19 mouse cellular contexts compared by ENCODE assay signal in genomic region chr10:24133132-24133531, GRCm38 (mm10). TPM values are rescaled to one million over a fixed set of nuclear protein-coding genes. Genes with fewer than 3 reads are reported as not detected.
DNase-seq lines count a peak whose midpoint lies in the region; ATAC-seq and TF ChIP-seq lines count a peak whose summit lies in the region.
"Had no signal": no experiment of that assay in that cellular context is flagged by ENCODE, and none has a peak within 500 bp of the region (broad histone marks: within the 10 kb centered on the region; RNA-seq: fewer than 3 reads in every experiment).

No protein-coding gene starts in this region.

- ATAC-seq in liver, embryonic 12.5 days: no peak
- peak; percentile 56; the same call in 1 of the 2 replicates for ATAC-seq in liver, embryonic 15.5 days (ENCODE audit: insufficient read depth)
- ATAC-seq in midbrain, embryonic 14.5 days (ENCODE audit: low FRiP score, low TSS enrichment): no peak
- ATAC-seq: CD4-positive, CD25-positive, alpha-beta regulatory T cell, adult 4 months had no signal

- H3K27ac ChIP-seq in liver, embryonic 12.5 days: 0 out of 2 replicates have a peak overlapping the region, but pooled peaks have one; percentile 16
- peak overlapping the region; percentile 95 for H3K27ac ChIP-seq in MEL (ENCODE audit: control insufficient read depth, low read depth, low read length)
- no peak overlapping the region for H3K27ac ChIP-seq in liver, embryonic 15.5 days (replicated peaks)
- peak overlapping the region; percentile 35 for H3K27ac ChIP-seq in small intestine, adult 2 months (ENCODE audit: insufficient read depth, low read depth, low read length)
- no peak overlapping the region for H3K27ac ChIP-seq in midbrain, embryonic 14.5 days (replicated peaks; ENCODE audit: low read depth, low read length)
- H3K27ac ChIP-seq: hindbrain, embryonic 15.5 days; midbrain, embryonic 12.5 days had no signal

- no peak for TF ChIP-seq RAD21 in MEL (IDR thresholded peaks at IDR 0.05; ENCODE audit: low read depth, low read length)

- DNase-seq in liver: no peak
- DNase-seq in MEL (ENCODE audit: low read depth, low spot score): peak; percentile 91
- DNase-seq in thymus, postnatal 14 days: no peak
- DNase-seq in left cerebral cortex, adult 9 months (ENCODE audit: low spot score in 2 of 2): no peak
- no peak for DNase-seq in midbrain, embryonic 14.5 days
- DNase-seq: cerebellum, adult 9-10 months had no signal

- peak in 1 of 2 experiments; percentile 59; a peak in 2 of 4 replicates for TF ChIP-seq EP300 in MEL (IDR thresholded peaks at IDR 0.05; ENCODE audit: low read depth in 1 of 2, low read length in 2 of 2)

- H3K36me3 ChIP-seq in liver, embryonic 12.5 days: no peaks in the 10 kb centered on the region
- peaks cover 0 to 23% of the 10 kb centered on the region in 2 experiments; a peak in 2 of 4 replicates for H3K36me3 ChIP-seq in MEL (ENCODE audit: control insufficient read depth in 1 of 2, insufficient read depth in 2 of 2, low read length in 2 of 2)
- no peaks in the 10 kb centered on the region for H3K36me3 ChIP-seq in liver, embryonic 15.5 days (replicated peaks)
- H3K36me3 ChIP-seq in small intestine, adult 2 months (ENCODE audit: control insufficient read depth, insufficient read depth, low read length): no peaks in the 10 kb centered on the region
- no peaks in the 10 kb centered on the region for H3K36me3 ChIP-seq in midbrain, embryonic 14.5 days (ENCODE audit: control insufficient read depth, insufficient read depth, low read length)
- H3K36me3 ChIP-seq: hindbrain, embryonic 15.5 days; limb, embryonic 13.5 days; midbrain, embryonic 12.5 days had no signal

- no peaks in the 10 kb centered on the region for H3K79me2 ChIP-seq in MEL (ENCODE audit: control insufficient read depth, insufficient read depth, low read length, poor library complexity)

- TF ChIP-seq CTCF in MEL (IDR thresholded peaks at IDR 0.05 in 2 of 3, conservative IDR thresholded peaks at IDR 0.05 in 1 of 3; ENCODE audit: control insufficient read depth in 1 of 3, insufficient read depth in 1 of 3, low read depth in 2 of 3, low read length in 3 of 3, poor library complexity in 1 of 3, severe bottlenecking in 1 of 3): no peak
- no peak for TF ChIP-seq CTCF in small intestine, adult 2 months (IDR thresholded peaks at IDR 0.05; ENCODE audit: extremely low read depth, insufficient read length, insufficient replicate concordance, low read depth, low read length)

- H3K9me3 ChIP-seq in liver, embryonic 12.5 days (replicated peaks): no peaks in the 10 kb centered on the region
- no peaks in the 10 kb centered on the region for H3K9me3 ChIP-seq in MEL (replicated peaks; ENCODE audit: insufficient read depth, low read length)
- no peaks in the 10 kb centered on the region for H3K9me3 ChIP-seq in liver, embryonic 15.5 days (replicated peaks)
- H3K9me3 ChIP-seq in midbrain, embryonic 14.5 days (ENCODE audit: control insufficient read depth, low read length): no peaks in the 10 kb centered on the region
- H3K9me3 ChIP-seq: hindbrain, embryonic 15.5 days; limb, embryonic 13.5 days; midbrain, embryonic 12.5 days had no signal

- H3K4me2 ChIP-seq in liver, embryonic 12.5 days: no peak overlapping the region; the same call in 1 of the 2 replicates
- H3K4me2 ChIP-seq in liver, embryonic 15.5 days: no peak overlapping the region
- H3K4me2 ChIP-seq in midbrain, embryonic 14.5 days (ENCODE audit: low read length): no peak overlapping the region
- H3K4me2 ChIP-seq: hindbrain, embryonic 15.5 days; limb, embryonic 13.5 days; midbrain, embryonic 12.5 days had no signal

- WGBS in liver, embryonic 12.5 days (ENCODE audit: insufficient replicate concordance): 8% methylated on average over 2 of the region's 2 CpGs
- 6% methylated on average over 2 of the region's 2 CpGs for WGBS in liver, embryonic 15.5 days (ENCODE audit: insufficient replicate concordance)
- 9% methylated on average over 2 of the region's 2 CpGs for WGBS in small intestine, adult 2 months
- 60% methylated on average over 2 of the region's 2 CpGs for WGBS in midbrain, embryonic 14.5 days

- H3K4me3 ChIP-seq in liver, embryonic 12.5 days: no peak overlapping the region
- 0 out of 4 replicates have a peak overlapping the region, but pooled peaks of 1 of the 2 experiments have one; percentile 2 for H3K4me3 ChIP-seq in MEL (ENCODE audit: control insufficient read depth in 1 of 2, insufficient read depth in 1 of 2, low read depth in 2 of 2, low read length in 2 of 2)
- H3K4me3 ChIP-seq in liver, embryonic 15.5 days (replicated peaks): no peak overlapping the region
- no peak overlapping the region for H3K4me3 ChIP-seq in small intestine, adult 2 months (ENCODE audit: low read depth, low read length)
- no peak overlapping the region for H3K4me3 ChIP-seq in midbrain, embryonic 14.5 days (replicated peaks; ENCODE audit: low read depth, low read length)
- H3K4me3 ChIP-seq: hindbrain, embryonic 15.5 days; limb, embryonic 13.5 days; midbrain, embryonic 12.5 days had no signal

- peak; percentile 24 to 58; a peak in 2 of 4 replicates for TF ChIP-seq POLR2A in MEL (IDR thresholded peaks at IDR 0.05; ENCODE audit: control insufficient read depth in 1 of 2, insufficient read depth in 1 of 2, low read depth in 1 of 2, low read length in 2 of 2, poor library complexity in 1 of 2)
- no peak for TF ChIP-seq POLR2A in small intestine, adult 2 months (IDR thresholded peaks at IDR 0.05; ENCODE audit: low read depth, low read length)

- no peaks in the 10 kb centered on the region for H3K27me3 ChIP-seq in liver, embryonic 12.5 days (replicated peaks)
- no peaks in the 10 kb centered on the region for H3K27me3 ChIP-seq in MEL (ENCODE audit: control insufficient read depth in 1 of 2, insufficient read depth in 2 of 2, low read length in 2 of 2)
- no peaks in the 10 kb centered on the region for H3K27me3 ChIP-seq in liver, embryonic 15.5 days
- no peaks in the 10 kb centered on the region for H3K27me3 ChIP-seq in small intestine, adult 2 months (ENCODE audit: control insufficient read depth, insufficient read depth, low read length)
- no peaks in the 10 kb centered on the region for H3K27me3 ChIP-seq in midbrain, embryonic 14.5 days (ENCODE audit: control insufficient read depth, insufficient read depth, low read length)
- H3K27me3 ChIP-seq: hindbrain, embryonic 15.5 days; limb, embryonic 13.5 days; midbrain, embryonic 12.5 days had no signal

- H3K4me1 ChIP-seq in liver, embryonic 12.5 days: peaks cover 41% of the 10 kb centered on the region
- H3K4me1 ChIP-seq in MEL (ENCODE audit: control insufficient read depth in 1 of 2, insufficient read depth in 2 of 2, low read length in 2 of 2): peaks cover 6 to 15% of the 10 kb centered on the region in 2 experiments
- peaks cover 30% of the 10 kb centered on the region for H3K4me1 ChIP-seq in liver, embryonic 15.5 days (replicated peaks)
- H3K4me1 ChIP-seq in small intestine, adult 2 months (ENCODE audit: control insufficient read depth, insufficient read depth, insufficient read length, low read length): peaks cover 10% of the 10 kb centered on the region; the same call in 1 of the 2 replicates
- H3K4me1 ChIP-seq in midbrain, embryonic 14.5 days (ENCODE audit: control insufficient read depth, insufficient read depth, low read length): no peaks in the 10 kb centered on the region

- no peak overlapping the region for H3K9ac ChIP-seq in liver, embryonic 12.5 days
- peak overlapping the region; percentile 62 for H3K9ac ChIP-seq in MEL (ENCODE audit: control insufficient read depth, low read depth, low read length, poor library complexity, severe bottlenecking)
- H3K9ac ChIP-seq in liver, embryonic 15.5 days: no peak overlapping the region
- no peak overlapping the region for H3K9ac ChIP-seq in midbrain, embryonic 14.5 days (replicated peaks; ENCODE audit: low read length)
- H3K9ac ChIP-seq: hindbrain, embryonic 15.5 days; limb, embryonic 13.5 days; midbrain, embryonic 12.5 days had no signal

RNA-seq across cellular contexts. Expression of gene Stx7, which starts 16.0 kb away (rescaled TPM):
- 34.0 TPM in 2 replicates for polyA plus RNA-seq in liver, embryonic 12.5 days (2016; fragmentation: Nextera tagmentation; extraction: Ambion mirVana)
- total RNA-seq in MEL (2012; rRNA removed): 32.6 and 36.1 TPM in 2 replicates
- 10 to 100 TPM in 1 of 2 experiments, not detected in 1; 37.7 TPM for polyA plus RNA-seq in MEL (2012; ENCODE audit: insufficient read depth in 1 of 2, insufficient read length in 2 of 2, low read depth in 1 of 2, low replicate concordance in 2 of 2, missing spikeins in 1 of 2)
- 23.4 and 30.1 TPM in 2 replicates for polyA plus RNA-seq in liver, embryonic 15.5 days (2015; fragmentation: Nextera tagmentation; extraction: Ambion mirVana)
- 41.2 and 59.9 TPM in 2 replicates for polyA plus RNA-seq in small intestine, adult 2 months (2012; rRNA removed)
- 326 and 358 TPM in 2 replicates for polyA plus RNA-seq in midbrain, embryonic 14.5 days (2014; fragmentation: Nextera tagmentation; extraction: Ambion mirVana)

RNA-seq across cellular contexts. Expression of gene Taar9, which starts 23.8 kb away (rescaled TPM):
- polyA plus RNA-seq in liver, embryonic 12.5 days (2016; fragmentation: Nextera tagmentation; extraction: Ambion mirVana): not detected in 2 replicates
- total RNA-seq in MEL (2012; rRNA removed): not detected in 2 replicates
- polyA plus RNA-seq in MEL (2012; ENCODE audit: insufficient read depth in 1 of 2, insufficient read length in 2 of 2, low read depth in 1 of 2, low replicate concordance in 2 of 2, missing spikeins in 1 of 2): not detected
- not detected in 2 replicates for polyA plus RNA-seq in liver, embryonic 15.5 days (2015; fragmentation: Nextera tagmentation; extraction: Ambion mirVana)
- not detected in 2 replicates for polyA plus RNA-seq in small intestine, adult 2 months (2012; rRNA removed)
- polyA plus RNA-seq in midbrain, embryonic 14.5 days (2014; fragmentation: Nextera tagmentation; extraction: Ambion mirVana): not detected in 2 replicates
- total RNA-seq: gastrocnemius, adult 8-10 months had no signal
- polyA plus RNA-seq: brain, embryonic 14.5 days; CD4-positive, CD25-positive, alpha-beta regulatory T cell, adult 4 months; forebrain, embryonic 11.5 days; heart, embryonic 14.5 days; hindbrain, embryonic 15.5 days; large intestine, adult 2 months; limb, embryonic 13.5 days; midbrain, embryonic 12.5 days; neural tube, embryonic 11.5 days had no signal

RNA-seq across cellular contexts. Expression of gene Taar8c, which starts 31.4 kb away (rescaled TPM):
- polyA plus RNA-seq in liver, embryonic 12.5 days (2016; fragmentation: Nextera tagmentation; extraction: Ambion mirVana): not detected in 2 replicates
- total RNA-seq in MEL (2012; rRNA removed): not detected in 2 replicates
- not detected for polyA plus RNA-seq in MEL (2012; ENCODE audit: insufficient read depth in 1 of 2, insufficient read length in 2 of 2, low read depth in 1 of 2, low replicate concordance in 2 of 2, missing spikeins in 1 of 2)
- not detected in 2 replicates for polyA plus RNA-seq in liver, embryonic 15.5 days (2015; fragmentation: Nextera tagmentation; extraction: Ambion mirVana)
- polyA plus RNA-seq in small intestine, adult 2 months (2012; rRNA removed): 0.13 TPM in 1 of 2 replicates, not detected in the other
- not detected in 2 replicates for polyA plus RNA-seq in midbrain, embryonic 14.5 days (2014; fragmentation: Nextera tagmentation; extraction: Ambion mirVana)
- total RNA-seq: gastrocnemius, adult 8-10 months had no signal
- polyA plus RNA-seq: brain, embryonic 14.5 days; CD4-positive, CD25-positive, alpha-beta regulatory T cell, adult 4 months; forebrain, embryonic 11.5 days; heart, embryonic 14.5 days; hindbrain, embryonic 15.5 days; large intestine, adult 2 months; limb, embryonic 13.5 days; midbrain, embryonic 12.5 days; neural tube, embryonic 11.5 days had no signal

RNA-seq across cellular contexts. Expression of gene Taar8b, which starts 41.0 kb away (rescaled TPM):
- polyA plus RNA-seq in liver, embryonic 12.5 days (2016; fragmentation: Nextera tagmentation; extraction: Ambion mirVana): not detected in 2 replicates
- not detected in 2 replicates for total RNA-seq in MEL (2012; rRNA removed)
- not detected for polyA plus RNA-seq in MEL (2012; ENCODE audit: insufficient read depth in 1 of 2, insufficient read length in 2 of 2, low read depth in 1 of 2, low replicate concordance in 2 of 2, missing spikeins in 1 of 2)
- polyA plus RNA-seq in liver, embryonic 15.5 days (2015; fragmentation: Nextera tagmentation; extraction: Ambion mirVana): not detected in 2 replicates
- 0.11 TPM in 1 of 2 replicates, not detected in the other for polyA plus RNA-seq in small intestine, adult 2 months (2012; rRNA removed)
- not detected in 2 replicates for polyA plus RNA-seq in midbrain, embryonic 14.5 days (2014; fragmentation: Nextera tagmentation; extraction: Ambion mirVana)
- total RNA-seq: gastrocnemius, adult 8-10 months had no signal
- polyA plus RNA-seq: brain, embryonic 14.5 days; CD4-positive, CD25-positive, alpha-beta regulatory T cell, adult 4 months; forebrain, embryonic 11.5 days; heart, embryonic 14.5 days; hindbrain, embryonic 15.5 days; large intestine, adult 2 months; limb, embryonic 13.5 days; midbrain, embryonic 12.5 days; neural tube, embryonic 11.5 days had no signal

RNA-seq across cellular contexts. Expression of gene Taar8a, which starts 56.8 kb away (rescaled TPM):
- polyA plus RNA-seq in liver, embryonic 12.5 days (2016; fragmentation: Nextera tagmentation; extraction: Ambion mirVana): not detected in 2 replicates
- total RNA-seq in MEL (2012; rRNA removed): not detected in 2 replicates
- polyA plus RNA-seq in MEL (2012; ENCODE audit: insufficient read depth in 1 of 2, insufficient read length in 2 of 2, low read depth in 1 of 2, low replicate concordance in 2 of 2, missing spikeins in 1 of 2): not detected
- polyA plus RNA-seq in liver, embryonic 15.5 days (2015; fragmentation: Nextera tagmentation; extraction: Ambion mirVana): not detected in 2 replicates
- not detected in 2 replicates for polyA plus RNA-seq in small intestine, adult 2 months (2012; rRNA removed)
- not detected in 2 replicates for polyA plus RNA-seq in midbrain, embryonic 14.5 days (2014; fragmentation: Nextera tagmentation; extraction: Ambion mirVana)
- total RNA-seq: gastrocnemius, adult 8-10 months had no signal
- polyA plus RNA-seq: brain, embryonic 14.5 days; CD4-positive, CD25-positive, alpha-beta regulatory T cell, adult 4 months; forebrain, embryonic 11.5 days; heart, embryonic 14.5 days; hindbrain, embryonic 15.5 days; large intestine, adult 2 months; limb, embryonic 13.5 days; midbrain, embryonic 12.5 days; neural tube, embryonic 11.5 days had no signal

Comparison
In these comparisons a context has a peak if more than half of its experiments do, and no peak if none do; other contexts are left out.
1. H3K27ac ChIP-seq: peak in liver, embryonic 12.5 days (single experiment), MEL (single experiment) and small intestine, adult 2 months (single experiment); none in liver, embryonic 15.5 days (single experiment) and midbrain, embryonic 14.5 days (single experiment).